Mouse (Mus musculus) forebrain, embryonic 14.5 days (tissue): ENCODE data around the gene Ptges2. TPM values are rescaled to one million over a fixed set of nuclear protein-coding genes. Genes with fewer than 3 reads are reported as not detected.

Source experiments
- ATAC-seq: fragments of 200-750 bp; cut with Nextera tagmentation; 2 replicates; pipeline ENCODE4 v1.8.0; 2017; ENCODE audit warnings: mild to moderate bottlenecking, moderate library complexity
- DNase-seq: peaks from one replicate; pipeline ENCODE4 v3.0.0-alpha.2; 2015; ENCODE audit warnings: low spot score
- H3K27ac ChIP-seq: fragments of 300-500 bp; sonication (generic); 2 replicates; pipeline ENCODE4 v1.5.1; 2014; ENCODE audit warnings: low read depth, mild to moderate bottlenecking, control low read depth, low read length, moderate library complexity
- H3K27me3 ChIP-seq: fragments of 300-500 bp; sonication (generic); replicated peaks from 2 replicates; pipeline ENCODE4 v1.6.1; 2014; ENCODE audit warnings: low read length, control low read depth, mixed read lengths; ENCODE audit not compliant: control insufficient read depth, insufficient read depth
- H3K36me3 ChIP-seq: fragments of 300-500 bp; sonication (generic); 2 replicates; pipeline ENCODE4 v1.6.1; 2014; ENCODE audit warnings: low read length, control low read depth; ENCODE audit not compliant: control insufficient read depth, insufficient read depth
- H3K4me1 ChIP-seq: fragments of 300-500 bp; sonication (generic); 2 replicates; pipeline ENCODE4 v1.6.1; 2014; ENCODE audit warnings: antibody characterized with exemption, low read length, control low read depth; ENCODE audit not compliant: control insufficient read depth, insufficient read depth
- H3K4me2 ChIP-seq: fragments of 300-500 bp; sonication (generic); 2 replicates; pipeline ENCODE4 v1.6.1; 2014; ENCODE audit warnings: mild to moderate bottlenecking, control low read depth, low read length
- H3K4me3 ChIP-seq: fragments of 300-500 bp; sonication (generic); 2 replicates; pipeline ENCODE4 v1.5.1; 2014; ENCODE audit warnings: low read depth, low read length, control low read depth
- H3K9ac ChIP-seq: fragments of 300-500 bp; sonication (generic); 2 replicates; pipeline ENCODE4 v1.6.1; 2014; ENCODE audit warnings: mild to moderate bottlenecking, low read length, control low read depth, moderate library complexity
- H3K9me3 ChIP-seq: fragments of 300-500 bp; sonication (generic); replicated peaks from 2 replicates; pipeline ENCODE4 v1.6.1; 2016; ENCODE audit warnings: low read length, control low read depth, mixed read lengths; ENCODE audit not compliant: control insufficient read depth
- WGBS: fragments of 180-500 bp; shearing (Covaris S2); extraction: QIAGEN DNeasy Blood & Tissue Kit; methylation state at CpG from one replicate; pipeline ENCODE4 v1.1.7; 2014; 5-methylcytosine and 5-hydroxymethylcytosine counted together
- polyA plus RNA-seq: library from polyadenylated mRNA; unstranded; fragments of >200 nt; fragmentation: Nextera tagmentation; extraction: Ambion mirVana; gene quantifications from 2 replicates; pipeline ENCODE4 v1.2.1, GENCODE M21; 2014

Ptges2 gene
- polyA plus RNA-seq, 1 experiment from 2014 or later, result 42.2 TPM

GRCm38 (mm10) chr2:32437612-32438166 lies 42.0 kb downstream of the Ptges2 start:
- no peak for ATAC-seq
- Histone ChIP-seq H3K4me2 (no peak overlapping the region), H3K36me3 (no peaks in the 10 kb centered on the region), H3K27ac (peak overlapping the region; percentile 59), H3K4me3 (no peak overlapping the region), H3K9ac (no peak overlapping the region), H3K27me3 (no peaks in the 10 kb centered on the region), H3K4me1 (peaks cover 12% of the 10 kb centered on the region; the same call in 1 of the 2 replicates), H3K9me3 (no peaks in the 10 kb centered on the region)
- 68% methylated on average over 2 of the region's 2 CpGs for WGBS
- DNase-seq, result no peak

- no peak for ATAC-seq
- no peak overlapping the region for H3K27ac ChIP-seq
- no peak for DNase-seq
- no peaks in the 10 kb centered on the region for H3K9me3 ChIP-seq
- no peaks in the 10 kb centered on the region for H3K27me3 ChIP-seq
- 66% methylated on average over 3 of the region's 3 CpGs for WGBS
- H3K4me1 ChIP-seq, result peaks cover 12% of the 10 kb centered on the region; the same call in 1 of the 2 replicates
- H3K9ac ChIP-seq, result no peak overlapping the region
- no peak overlapping the region for H3K4me3 ChIP-seq
- H3K4me2 ChIP-seq, result no peak overlapping the region
- H3K36me3 ChIP-seq, result no peaks in the 10 kb centered on the region
Measured at GRCm38 (mm10) chr2:32438733-32439132, 43.0 kb downstream of the Ptges2 start.

- 9% methylated on average over 6 of the region's 6 CpGs for WGBS
- DNase-seq (peak; percentile 55), ATAC-seq (no peak)
- Histone ChIP-seq H3K4me2 (no peak overlapping the region), H3K36me3 (no peaks in the 10 kb centered on the region), H3K9ac (no peak overlapping the region), H3K27ac (no peak overlapping the region; the same call in 1 of the 2 replicates), H3K4me1 (peaks cover 12% of the 10 kb centered on the region; the same call in 1 of the 2 replicates), H3K27me3 (no peaks in the 10 kb centered on the region), H3K4me3 (no peak overlapping the region), H3K9me3 (no peaks in the 10 kb centered on the region)
Measured at GRCm38 (mm10) chr2:32439177-32439576, 43.5 kb downstream of the Ptges2 start.

GRCm38 (mm10) chr2:32440164-32440563 lies 44.5 kb downstream of the Ptges2 start:
- Histone ChIP-seq H3K4me1 (peaks cover 12% of the 10 kb centered on the region; the same call in 1 of the 2 replicates), H3K9ac (no peak overlapping the region), H3K9me3 (no peaks in the 10 kb centered on the region), H3K27me3 (no peaks in the 10 kb centered on the region), H3K36me3 (peaks cover 6% of the 10 kb centered on the region), H3K4me3 (no peak overlapping the region), H3K27ac (0 out of 2 replicates have a peak overlapping the region, but pooled peaks have one; percentile 3), H3K4me2 (no peak overlapping the region)
- DNase-seq (no peak), ATAC-seq (no peak)
- 12% methylated on average over 2 of the region's 2 CpGs for WGBS

- 90% methylated on average over 1 of the region's 1 CpGs for WGBS
- no peak overlapping the region for H3K4me2 ChIP-seq
- peaks cover 12% of the 10 kb centered on the region; the same call in 1 of the 2 replicates for H3K4me1 ChIP-seq
- ATAC-seq (no peak), DNase-seq (no peak)
- no peak overlapping the region for H3K27ac ChIP-seq
- H3K9me3 ChIP-seq, result no peaks in the 10 kb centered on the region
- H3K27me3 ChIP-seq, result no peaks in the 10 kb centered on the region
- H3K4me3 ChIP-seq, result no peak overlapping the region
- no peak overlapping the region for H3K9ac ChIP-seq
- H3K36me3 ChIP-seq, result peaks cover 9% of the 10 kb centered on the region
Measured at GRCm38 (mm10) chr2:32440632-32441031, 44.9 kb downstream of the Ptges2 start.

- Histone ChIP-seq H3K4me1 (peaks cover 12% of the 10 kb centered on the region; the same call in 1 of the 2 replicates), H3K27ac (no peak overlapping the region), H3K4me3 (no peak overlapping the region), H3K4me2 (no peak overlapping the region), H3K9me3 (no peaks in the 10 kb centered on the region), H3K27me3 (no peaks in the 10 kb centered on the region), H3K36me3 (peaks cover 9% of the 10 kb centered on the region), H3K9ac (no peak overlapping the region)
- WGBS, result 88% methylated on average over 2 of the region's 2 CpGs
- DNase-seq, result no peak
- no peak for ATAC-seq
Measured at GRCm38 (mm10) chr2:32441550-32441949, 45.9 kb downstream of the Ptges2 start.

GRCm38 (mm10) chr2:32445535-32445934 lies 49.8 kb downstream of the Ptges2 start:
- Histone ChIP-seq H3K9ac (no peak overlapping the region), H3K27ac (no peak overlapping the region), H3K4me3 (no peak overlapping the region), H3K4me1 (peaks cover 17% of the 10 kb centered on the region; the same call in 1 of the 2 replicates), H3K4me2 (no peak overlapping the region), H3K9me3 (no peaks in the 10 kb centered on the region), H3K27me3 (no peaks in the 10 kb centered on the region), H3K36me3 (peaks cover 9% of the 10 kb centered on the region)
- DNase-seq, result no peak
- ATAC-seq, result no peak
- WGBS, result 53% methylated on average over 1 of the region's 1 CpGs

GRCm38 (mm10) chr2:32447264-32447936 lies 51.7 kb downstream of the Ptges2 start:
- DNase-seq (no peak), ATAC-seq (no peak)
- WGBS, result 64% methylated on average over 9 of the region's 9 CpGs
- H3K9me3 ChIP-seq, result no peaks in the 10 kb centered on the region
- H3K4me1 ChIP-seq, result peaks cover 18% of the 10 kb centered on the region; the same call in 1 of the 2 replicates
- peaks cover 9% of the 10 kb centered on the region for H3K36me3 ChIP-seq
- H3K27me3 ChIP-seq, result no peaks in the 10 kb centered on the region
- peak overlapping the region; percentile 26; the same call in 1 of the 2 replicates for H3K9ac ChIP-seq
- H3K27ac ChIP-seq, result peak overlapping the region; percentile 10
- no peak overlapping the region for H3K4me3 ChIP-seq
- no peak overlapping the region for H3K4me2 ChIP-seq

GRCm38 (mm10) chr2:32448480-32448879 lies 52.8 kb downstream of the Ptges2 start:
- no peak overlapping the region for H3K4me3 ChIP-seq
- H3K4me2 ChIP-seq, result no peak overlapping the region
- peaks cover 9% of the 10 kb centered on the region for H3K36me3 ChIP-seq
- no peaks in the 10 kb centered on the region for H3K27me3 ChIP-seq
- no peaks in the 10 kb centered on the region for H3K9me3 ChIP-seq
- DNase-seq (no peak), ATAC-seq (no peak)
- H3K27ac ChIP-seq, result no peak overlapping the region
- no peak overlapping the region for H3K9ac ChIP-seq
- WGBS, result 83% methylated on average over 1 of the region's 1 CpGs
- peaks cover 22% of the 10 kb centered on the region; the same call in 1 of the 2 replicates for H3K4me1 ChIP-seq
